Mouse (Mus musculus) CH12.LX (cell line): ENCODE data around the gene Hmcn1.
A peak's percentile ranks its signal among the peaks of the same experiment; 100 is the strongest.

Experiments
- BHLHE40 ChIP-seq: IDR thresholded peaks from 2 replicates; pipeline ENCODE4 v1.6.1; 2011; ENCODE audit warnings: mild to moderate bottlenecking, low read depth, low read length, improper control_type of control experiment
- CHD2 ChIP-seq: IDR thresholded peaks from 2 replicates; pipeline ENCODE4 v1.6.1; 2011; ENCODE audit warnings: low read length, improper control_type of control experiment
- EP300 ChIP-seq: IDR thresholded peaks from 2 replicates; pipeline ENCODE4 v1.6.1; 2011; ENCODE audit warnings: low read length, improper control_type of control experiment
- JUND ChIP-seq: conservative IDR thresholded peaks from 2 replicates; pipeline ENCODE4 v1.6.1; 2011; ENCODE audit warnings: low read depth, low read length, improper control_type of control experiment
- POLR2A ChIP-seq: IDR thresholded peaks from 2 replicates; pipeline ENCODE4 v1.6.1; 2011; ENCODE audit warnings: low read depth, mild to moderate bottlenecking, improper control_type of control experiment, low read length
- POLR2AphosphoS2 ChIP-seq: IDR thresholded peaks from 2 replicates; pipeline ENCODE4 v1.6.1; 2011; ENCODE audit warnings: low read depth, low read length, improper control_type of control experiment

DNA sequence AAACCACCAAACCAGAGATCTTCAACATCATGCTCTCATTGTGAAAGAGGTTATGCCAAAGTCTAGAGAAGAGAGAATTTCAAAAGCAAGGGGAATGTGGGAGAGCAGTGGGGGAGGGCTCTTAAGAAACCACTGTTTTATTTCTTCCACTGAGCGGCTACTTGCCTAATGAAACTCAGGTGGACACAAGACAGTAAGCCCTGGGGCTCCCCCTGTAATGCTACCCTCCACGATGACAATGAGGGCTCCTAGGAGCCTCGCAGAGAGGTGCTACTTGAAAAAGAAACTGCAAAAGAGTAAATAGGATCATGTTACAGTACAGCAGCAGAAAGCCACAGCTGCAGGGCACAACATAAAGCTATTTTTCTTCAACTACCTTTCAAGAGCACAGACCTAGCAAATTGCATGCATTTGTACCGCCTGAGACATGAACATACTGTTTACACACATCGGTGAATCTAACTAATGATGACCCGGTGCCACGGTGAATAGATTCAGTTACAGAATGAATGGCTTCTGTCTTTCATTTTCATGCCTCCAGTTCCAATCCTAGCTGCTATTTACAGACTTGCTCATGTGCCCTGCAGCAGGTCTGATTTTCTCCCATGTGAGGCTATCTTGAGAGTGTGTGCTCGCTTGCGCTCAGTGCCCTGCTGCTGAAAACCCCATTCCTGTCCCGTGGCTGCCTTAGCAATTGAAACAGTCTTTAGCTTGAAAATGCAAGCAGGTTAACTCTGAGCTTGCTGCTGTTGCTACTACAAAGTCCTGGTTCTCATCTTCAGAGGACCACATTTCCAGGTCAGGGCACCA is 1.3 kb downstream of the Hmcn1 start:
- TF ChIP-seq POLR2AphosphoS2: no peak
- TF ChIP-seq EP300: no peak
- TF ChIP-seq BHLHE40: peak; percentile 85
- TF ChIP-seq JUND: no peak
- TF ChIP-seq POLR2A: no peak
- TF ChIP-seq CHD2: no peak
